Mouse (Mus musculus): Measurements from ENCODE around the gene Bcl2l2. TPM values are rescaled to one million over a fixed set of nuclear protein-coding genes. Genes with fewer than 3 reads are reported as not detected.

The Bcl2l2 gene
- polyA plus RNA-seq, 1 experiment from 2014 or later = 1.5 TPM

- no peak for DNase-seq (ENCODE audit: low spot score)
These were observed 9.0 kb downstream of the Bcl2l2 start, which contains the start of gene Pabpn1 for GRCm38 (mm10) chr14:54892200-54892599. Gene Pabpn1 (plus strand): TSS chr14:54892500.

GRCm38 (mm10) chr14:54893651-54894181, 10.5 kb downstream of the Bcl2l2 start:
- peak; percentile 99 for DNase-seq (ENCODE audit: low spot score)

- peak; percentile 14 for DNase-seq (ENCODE audit: low spot score)
These were observed 11.3 kb downstream of the Bcl2l2 start for GRCm38 (mm10) chr14:54894296-54895151.

- no peak for DNase-seq (ENCODE audit: low spot score)
These were observed 14.3 kb downstream of the Bcl2l2 start for GRCm38 (mm10) chr14:54897445-54897844.

- DNase-seq (ENCODE audit: low spot score) = peak; percentile 76
These were observed 17.2 kb downstream of the Bcl2l2 start for GRCm38 (mm10) chr14:54900383-54900782.

GRCm38 (mm10) chr14:54903641-54904040, 20.5 kb downstream of the Bcl2l2 start:
- no peak for DNase-seq (ENCODE audit: low spot score)

GRCm38 (mm10) chr14:54908682-54909081, 25.5 kb downstream of the Bcl2l2 start:
- DNase-seq (ENCODE audit: low spot score) = no peak

- DNase-seq (ENCODE audit: low spot score) = peak; percentile 20
These were observed 29.1 kb downstream of the Bcl2l2 start for GRCm38 (mm10) chr14:54912109-54912850.

GRCm38 (mm10) chr14:54912886-54913285, 29.7 kb downstream of the Bcl2l2 start, which contains the start of gene Slc22a17:
Gene Slc22a17 (minus strand): TSS chr14:54913132.
- DNase-seq (ENCODE audit: low spot score) = peak; percentile 29

GRCm38 (mm10) chr14:54913343-54913742, 30.2 kb downstream of the Bcl2l2 start:
- no peak for DNase-seq (ENCODE audit: low spot score)

GRCm38 (mm10) chr14:54920076-54920685, 37.0 kb downstream of the Bcl2l2 start:
- no peak for DNase-seq (ENCODE audit: low spot score)

GRCm38 (mm10) chr14:54924641-54925348, 41.6 kb downstream of the Bcl2l2 start:
- DNase-seq (ENCODE audit: low spot score) = no peak

GRCm38 (mm10) chr14:54925349-54926342, 42.5 kb downstream of the Bcl2l2 start, which contains the start of gene Efs:
Gene Efs (minus strand): TSS chr14:54926126.
- no peak for DNase-seq (ENCODE audit: low spot score)

- no peak for DNase-seq (ENCODE audit: low spot score)
These were observed 43.4 kb downstream of the Bcl2l2 start for GRCm38 (mm10) chr14:54926401-54927158.

GRCm38 (mm10) chr14:54927296-54927695, 44.1 kb downstream of the Bcl2l2 start:
- DNase-seq (ENCODE audit: low spot score) = no peak

GRCm38 (mm10) chr14:54929801-54930200, 46.6 kb downstream of the Bcl2l2 start:
- no peak for DNase-seq (ENCODE audit: low spot score)

GRCm38 (mm10) chr14:54930431-54930830, 47.3 kb downstream of the Bcl2l2 start:
- no peak for DNase-seq (ENCODE audit: low spot score)

- DNase-seq (ENCODE audit: low spot score) = no peak
These were observed 49.5 kb downstream of the Bcl2l2 start, which contains the start of gene Il25 for GRCm38 (mm10) chr14:54932645-54933150. Gene Il25 (plus strand): TSS chr14:54932695.
